Mouse (Mus musculus) heart, postnatal 10 days (tissue): ENCODE measurements around the gene Parp2. TPM values are rescaled to one million over a fixed set of nuclear protein-coding genes. Genes with fewer than 3 reads are reported as not detected.
"Not testable (repeated sequence)": the region's sequence is repeated elsewhere in the genome, so short reads cannot be mapped to it uniquely, and the experiment has no call there.

Source experiments
- DNase-seq, 2 experiments: peaks; one replicate each; pipeline ENCODE4 v3.0.0; 2021
- intact Hi-C: fragments of 180-260 bp; cut with DNase I; formaldehyde crosslinking; loops from one replicate; pipeline ENCODE4 v1.15.1; 2025
- total RNA-seq, 2 experiments: library from RNA; stranded (reverse); gene quantifications; 2 replicates each; pipeline ENCODE4 v1.2.3; 2021

Gene Parp2
- total RNA-seq: 10 to 100 TPM; 18.7 to 20.0 TPM

- DNase-seq: peak; percentile 99
- intact Hi-C loops: loop anchor here (2.0 to 10.0 kb wide), 4 partner anchors 60 to 281 kb away; partner anchors contain the start of genes Apex1 and Osgep
Measured at GRCm38 (mm10) chr14:50807487-50808072, at the start of gene Parp2, which contains the start of gene Ccnb1ip1. TSS of gene Parp2 (plus strand) at chr14:50807841. TSS of gene Ccnb1ip1 (minus strand) at chr14:50807732.

- intact Hi-C loops: no loop called here
- DNase-seq: no peak
Measured at GRCm38 (mm10) chr14:50758416-50759085, 49.1 kb upstream of the Parp2 start.

- DNase-seq: no peak
- intact Hi-C loops: no loop called here
Measured at GRCm38 (mm10) chr14:50765736-50766135, 41.9 kb upstream of the Parp2 start.

- DNase-seq: no peak
- intact Hi-C loops: loop anchor here (10.0 kb wide), 1 partner anchor 907 kb away; no protein-coding TSS in a partner anchor
Measured at GRCm38 (mm10) chr14:50771342-50771741, 36.3 kb upstream of the Parp2 start.

GRCm38 (mm10) chr14:50782166-50782565, 25.5 kb upstream of the Parp2 start:
- no peak for DNase-seq
- intact Hi-C loops: loop anchor here (10.0 kb wide), 1 partner anchor 717 kb away; no protein-coding TSS in a partner anchor

GRCm38 (mm10) chr14:50784391-50785250, 23.0 kb upstream of the Parp2 start:
- peak in 1 of 2 experiments; percentile 2 for DNase-seq
- intact Hi-C loops: loop anchor here (10.0 kb wide), 1 partner anchor 720 kb away; no protein-coding TSS in a partner anchor

- peak; percentile 92 to 97 for DNase-seq
- intact Hi-C loops: loop anchor here (10.0 kb wide), 1 partner anchor 720 kb away; no protein-coding TSS in a partner anchor
Measured at GRCm38 (mm10) chr14:50785251-50785637, 22.4 kb upstream of the Parp2 start, which contains the start of gene Ttc5. TSS of gene Ttc5 (minus strand) at chr14:50785519.

GRCm38 (mm10) chr14:50788157-50788556, 19.5 kb upstream of the Parp2 start:
- intact Hi-C loops: loop anchor here (10.0 kb wide), 1 partner anchor 723 kb away; no protein-coding TSS in a partner anchor
- no peak for DNase-seq

- no peak for DNase-seq
- intact Hi-C loops: no loop called here
Measured at GRCm38 (mm10) chr14:50795261-50795935, 12.2 kb upstream of the Parp2 start.

GRCm38 (mm10) chr14:50795965-50796364, 11.7 kb upstream of the Parp2 start:
- no peak for DNase-seq
- intact Hi-C loops: no loop called here

GRCm38 (mm10) chr14:50796464-50796863, 11.2 kb upstream of the Parp2 start:
- intact Hi-C loops: no loop called here
- DNase-seq: no peak

GRCm38 (mm10) chr14:50798512-50798911, 9.1 kb upstream of the Parp2 start:
- no peak for DNase-seq
- intact Hi-C loops: loop anchor here (2.0 kb wide), 1 partner anchor 300 kb away; no protein-coding TSS in a partner anchor

- DNase-seq: peak; percentile 38 to 56
- intact Hi-C loops: loop anchor here (1.0 to 10.0 kb wide), 3 partner anchors 125 to 299 kb away; partner anchors contain the start of genes Apex1 and Osgep
Measured at GRCm38 (mm10) chr14:50799502-50800259, 8.0 kb upstream of the Parp2 start.

GRCm38 (mm10) chr14:50802441-50802840, 5.2 kb upstream of the Parp2 start:
- DNase-seq: no peak
- intact Hi-C loops: loop anchor here (10.0 kb wide), 1 partner anchor 122 kb away; the partner anchor contains the start of genes Apex1 and Osgep

GRCm38 (mm10) chr14:50802843-50803562, 4.6 kb upstream of the Parp2 start:
- intact Hi-C loops: loop anchor here (10.0 kb wide), 1 partner anchor 122 kb away; the partner anchor contains the start of genes Apex1 and Osgep
- DNase-seq: peak; percentile 19 to 38

- intact Hi-C loops: loop anchor here (5.0 to 10.0 kb wide), 2 partner anchors 63 to 120 kb away; partner anchors contain the start of genes Apex1 and Osgep
Measured at GRCm38 (mm10) chr14:50804683-50805082, 3.0 kb upstream of the Parp2 start.

GRCm38 (mm10) chr14:50806469-50806868, 1.2 kb upstream of the Parp2 start:
- intact Hi-C loops: loop anchor here (2.0 to 10.0 kb wide), 4 partner anchors 61 to 282 kb away; partner anchors contain the start of genes Apex1 and Osgep
- DNase-seq: not testable (repeated sequence)

More at GRCm38 (mm10) chr14:50804683-50805082, 3.0 kb upstream of the Parp2 start:
- DNase-seq: no peak

GRCm38 (mm10) chr14:50813060-50813459, 5.4 kb downstream of the Parp2 start:
- no peak for DNase-seq
- intact Hi-C loops: no loop called here
